Mouse (Mus musculus) liver, adult 2 months (tissue): ENCODE results near the gene Cobl. TPM values are rescaled to one million over a fixed set of nuclear protein-coding genes. Genes with fewer than 3 reads are reported as not detected.

Experiments used
- DNase-seq: peaks from one replicate; pipeline ENCODE4 v3.0.0-alpha.2; 2011; ENCODE audit warnings: low read depth, low spot score; ENCODE audit errors: extremely low read depth
- H3K27ac ChIP-seq: fragments of 200-500 bp; replicated peaks from 2 replicates; pipeline ENCODE4 v1.5.1; 2012; ENCODE audit warnings: low read depth, mild to moderate bottlenecking, control low read depth, inconsistent platforms, low read length; ENCODE audit not compliant: insufficient read depth
- H3K27me3 ChIP-seq: fragments of 200-500 bp; 2 replicates; pipeline ENCODE4 v1.6.1; 2012; ENCODE audit warnings: mild to moderate bottlenecking, moderate library complexity, low read length, inconsistent platforms; ENCODE audit not compliant: control insufficient read depth, insufficient read depth
- H3K36me3 ChIP-seq: fragments of 200-500 bp; 2 replicates; pipeline ENCODE4 v1.6.1; 2012; ENCODE audit warnings: low read length, inconsistent platforms; ENCODE audit not compliant: control insufficient read depth, insufficient read depth
- H3K4me1 ChIP-seq: fragments of 200-500 bp; 2 replicates; pipeline ENCODE4 v1.6.1; 2011; ENCODE audit warnings: low read length; ENCODE audit not compliant: control insufficient read depth, insufficient read depth
- H3K4me3 ChIP-seq: fragments of 200-500 bp; 2 replicates; pipeline ENCODE4 v1.5.1; 2011; ENCODE audit warnings: low read depth, mild to moderate bottlenecking, control low read depth, low read length, moderate library complexity; ENCODE audit not compliant: insufficient read depth
- H3K79me2 ChIP-seq: fragments of 200-500 bp; 2 replicates; pipeline ENCODE4 v1.6.1; 2012; ENCODE audit warnings: inconsistent platforms, mild to moderate bottlenecking, low read length, moderate library complexity; ENCODE audit not compliant: control insufficient read depth, insufficient read depth
- H3K9ac ChIP-seq: fragments of 200-500 bp; 2 replicates; pipeline ENCODE4 v1.6.1; 2012; ENCODE audit warnings: low read depth, mild to moderate bottlenecking, control low read depth, inconsistent platforms, low read length
- CTCF ChIP-seq: fragments of 200-500 bp; IDR thresholded peaks from 2 replicates; pipeline ENCODE4 v1.5.1; 2011; ENCODE audit warnings: low read depth, low read length, control low read depth
- POLR2A ChIP-seq: fragments of 200-500 bp; IDR thresholded peaks from 2 replicates; pipeline ENCODE4 v1.6.1; 2011; ENCODE audit warnings: low read length, control low read depth; ENCODE audit not compliant: insufficient read depth; ENCODE audit errors: extremely low read depth
- WGBS: fragments of 180-500 bp; shearing (Covaris S2); methylation state at CpG from one replicate; pipeline ENCODE4 v1.1.7; 2018; 5-methylcytosine and 5-hydroxymethylcytosine counted together
- polyA plus RNA-seq: library from polyadenylated mRNA; depleted of rRNA; stranded (reverse); fragments of >200 nt; gene quantifications from 2 replicates; pipeline ENCODE4 v1.2.3, GENCODE M21; 2012
- total RNA-seq: library from RNA; depleted of rRNA; stranded (reverse); fragments of >200 nt; gene quantifications from 2 replicates; pipeline ENCODE4 v1.2.3, GENCODE M21; 2014

Cobl gene
- total and polyA plus RNA-seq, 2 experiments = 4.2 to 5.7 TPM

DNA sequence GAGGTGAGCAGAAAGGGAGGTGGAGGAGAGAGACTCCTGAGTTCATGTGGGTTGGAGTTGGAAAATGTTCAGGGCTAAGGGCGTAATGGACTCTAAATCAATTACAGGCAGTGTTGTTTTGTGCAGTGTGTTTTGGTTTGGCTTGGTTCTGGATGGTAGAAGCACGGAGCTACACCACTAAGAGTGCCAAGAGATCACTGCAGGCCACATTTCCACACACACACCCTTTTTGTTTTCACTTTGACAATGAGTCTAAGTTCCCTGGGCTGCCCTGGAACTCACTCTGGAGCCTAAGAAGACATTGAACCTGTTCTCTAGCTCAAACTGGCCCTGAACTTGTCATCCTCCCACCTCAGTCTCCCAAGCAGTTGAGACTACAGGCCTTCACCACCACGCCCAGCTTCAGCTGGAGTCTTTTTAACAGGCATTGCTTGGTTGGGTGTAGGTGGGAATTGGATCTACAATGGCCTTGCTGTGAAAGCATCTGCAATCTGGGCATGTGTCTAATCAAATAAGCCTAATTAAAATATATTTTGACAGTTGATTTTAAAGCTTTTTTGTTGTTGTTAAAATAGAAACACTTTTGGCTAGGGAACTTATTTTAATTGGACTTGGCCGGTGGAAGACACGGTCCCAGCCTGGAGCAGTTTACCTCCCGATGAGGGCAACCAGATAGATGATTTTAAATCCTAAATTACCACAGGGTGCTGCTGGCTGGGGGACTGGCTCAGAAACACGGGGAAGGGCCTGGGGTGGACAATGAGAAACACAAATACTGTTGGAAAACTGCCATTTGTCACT, 4.8 kb downstream of the Cobl start:
- Histone ChIP-seq H3K4me1 (peaks cover 4% of the 10 kb centered on the region), H3K36me3 (no peaks in the 10 kb centered on the region), H3K27ac (peak overlapping the region; percentile 40), H3K4me3 (no peak overlapping the region), H3K27me3 (no peaks in the 10 kb centered on the region), H3K9ac (no peak overlapping the region), H3K79me2 (peaks cover 14% of the 10 kb centered on the region; the same call in 1 of the 2 replicates)
- 55% methylated on average over 7 of the region's 7 CpGs for WGBS
- peak; percentile 80 for DNase-seq
- TF ChIP-seq POLR2A (no peak), CTCF (no peak)

DNA sequence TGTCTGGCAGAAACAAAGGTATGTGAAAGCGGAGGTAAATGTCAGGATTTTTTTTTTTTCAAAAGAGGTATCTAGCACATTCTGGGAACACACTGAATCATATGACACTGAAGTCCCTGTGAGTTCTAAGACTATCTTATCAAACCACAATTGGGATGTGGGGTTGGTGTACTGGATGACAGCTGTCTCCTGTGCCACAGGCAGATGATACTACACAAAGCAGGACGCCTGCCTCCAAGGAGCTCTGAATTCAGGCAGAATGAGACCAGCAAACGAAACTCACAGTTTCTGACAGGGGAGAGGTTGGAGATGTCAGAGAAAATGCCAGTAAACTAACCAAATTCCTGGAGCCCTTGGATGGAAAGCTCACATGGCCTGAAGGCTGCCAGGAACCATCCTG, 5.9 kb downstream of the Cobl start:
- 64% methylated on average over 3 of the region's 3 CpGs for WGBS

DNA sequence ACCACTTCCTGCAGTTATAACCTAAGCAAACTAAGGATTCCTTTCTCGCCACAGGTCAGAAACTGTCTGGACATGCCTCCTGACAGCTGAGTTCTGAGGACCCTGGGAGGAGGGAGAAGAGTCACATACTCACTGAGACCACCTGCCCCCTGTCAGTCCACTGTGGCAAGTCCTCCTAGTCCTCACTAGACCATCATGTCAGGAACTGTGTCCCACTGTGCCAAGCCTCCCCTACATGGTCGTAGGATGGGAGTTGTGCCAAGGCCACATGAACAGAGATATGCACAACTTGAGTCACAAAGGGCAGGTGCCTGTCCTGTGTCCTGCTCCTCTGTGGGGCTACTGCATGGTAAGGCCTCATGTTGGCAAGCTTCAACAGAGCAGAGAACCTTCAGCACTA, 6.4 kb downstream of the Cobl start:
- no peak for DNase-seq
- Histone ChIP-seq H3K9ac (no peak overlapping the region), H3K4me1 (peaks cover 4% of the 10 kb centered on the region), H3K36me3 (no peaks in the 10 kb centered on the region), H3K79me2 (peaks cover 14% of the 10 kb centered on the region; the same call in 1 of the 2 replicates), H3K4me3 (no peak overlapping the region), H3K27me3 (no peaks in the 10 kb centered on the region), H3K27ac (no peak overlapping the region)
- 61% methylated on average over 2 of the region's 2 CpGs for WGBS
- TF ChIP-seq POLR2A (no peak), CTCF (no peak)

More for the DNA sequence above, 5.9 kb downstream of the Cobl start:
- H3K79me2 ChIP-seq = peaks cover 14% of the 10 kb centered on the region; the same call in 1 of the 2 replicates
- no peak for DNase-seq
- peaks cover 4% of the 10 kb centered on the region for H3K4me1 ChIP-seq
- no peak overlapping the region for H3K4me3 ChIP-seq
- H3K36me3 ChIP-seq = no peaks in the 10 kb centered on the region
- no peak for TF ChIP-seq CTCF
- TF ChIP-seq POLR2A = no peak
- H3K9ac ChIP-seq = no peak overlapping the region
- H3K27ac ChIP-seq = no peak overlapping the region
- no peaks in the 10 kb centered on the region for H3K27me3 ChIP-seq

DNA sequence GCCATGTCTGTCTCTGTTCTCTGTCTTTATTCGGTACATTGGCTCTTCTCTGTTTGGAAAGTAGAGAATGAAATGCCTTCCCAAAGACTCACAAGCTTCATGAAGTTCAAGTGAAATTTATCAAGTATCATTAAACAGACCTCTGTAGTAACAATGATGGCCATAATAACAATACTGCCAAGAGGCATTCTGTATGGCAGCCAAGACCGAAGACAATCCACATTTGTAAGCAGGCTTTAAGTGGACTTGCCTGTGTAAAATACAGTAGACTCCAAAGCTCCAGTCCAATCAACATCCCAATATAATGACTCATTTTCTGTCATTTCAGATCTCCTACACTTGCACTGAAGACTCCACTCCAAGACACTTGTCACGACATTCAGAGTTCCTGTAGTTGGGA, 16.7 kb downstream of the Cobl start:
- WGBS = 90% methylated on average over 3 of the region's 3 CpGs
- Histone ChIP-seq H3K79me2 (peaks cover 24% of the 10 kb centered on the region; the same call in 1 of the 2 replicates), H3K27ac (no peak overlapping the region), H3K4me3 (no peak overlapping the region), H3K4me1 (peaks cover 5% of the 10 kb centered on the region), H3K36me3 (no peaks in the 10 kb centered on the region), H3K9ac (no peak overlapping the region), H3K27me3 (no peaks in the 10 kb centered on the region)
- TF ChIP-seq CTCF (no peak), POLR2A (no peak)
- DNase-seq = no peak

DNA sequence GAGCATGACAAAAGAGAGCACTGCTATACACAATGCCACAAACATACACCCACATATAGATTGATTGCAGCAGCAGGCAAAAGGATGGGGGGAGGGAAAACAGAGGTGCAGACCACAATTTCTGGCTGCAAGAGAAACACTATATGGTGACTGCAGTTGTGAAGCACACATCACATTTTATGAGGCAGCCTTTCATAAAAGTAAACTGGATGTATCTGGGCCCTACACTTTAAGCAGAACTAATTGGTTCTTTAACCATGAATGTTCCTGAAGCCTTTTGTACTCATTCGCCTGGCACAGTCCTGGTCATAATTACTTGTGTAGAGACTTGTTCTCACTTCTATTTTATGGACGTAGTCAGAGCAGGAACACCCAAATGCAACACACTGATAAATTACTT, 19.5 kb downstream of the Cobl start:
- Histone ChIP-seq H3K79me2 (peaks cover 17% of the 10 kb centered on the region; the same call in 1 of the 2 replicates), H3K36me3 (no peaks in the 10 kb centered on the region), H3K9ac (no peak overlapping the region), H3K27me3 (no peaks in the 10 kb centered on the region), H3K4me3 (no peak overlapping the region), H3K27ac (no peak overlapping the region), H3K4me1 (no peaks in the 10 kb centered on the region; the same call in 1 of the 2 replicates)
- TF ChIP-seq POLR2A (no peak), CTCF (no peak)
- DNase-seq = no peak
- WGBS = 89% methylated on average over 2 of the region's 2 CpGs

DNA sequence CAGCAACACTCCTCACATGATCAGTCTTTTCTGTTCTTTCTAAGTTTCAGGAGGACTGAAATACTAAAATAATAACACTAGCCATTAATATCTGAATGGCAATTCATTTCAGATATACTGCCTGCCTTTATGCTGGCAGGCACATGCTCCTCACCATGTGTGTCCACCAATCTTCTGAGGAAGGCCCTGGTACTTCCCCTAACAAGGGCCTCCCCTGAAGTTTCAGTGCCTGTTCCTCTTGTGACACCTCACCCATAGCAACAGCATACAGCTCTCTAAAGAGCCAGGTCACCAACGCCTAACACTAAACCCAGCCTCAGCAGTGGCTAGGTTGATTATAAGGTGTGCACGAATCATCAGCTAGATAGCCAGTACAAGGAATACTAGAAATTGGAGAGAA, 20.5 kb downstream of the Cobl start:
- H3K27me3 ChIP-seq = no peaks in the 10 kb centered on the region
- H3K79me2 ChIP-seq = peaks cover 13% of the 10 kb centered on the region; the same call in 1 of the 2 replicates
- no peak overlapping the region for H3K4me3 ChIP-seq
- no peaks in the 10 kb centered on the region; the same call in 1 of the 2 replicates for H3K4me1 ChIP-seq
- H3K36me3 ChIP-seq = no peaks in the 10 kb centered on the region
- H3K9ac ChIP-seq = no peak overlapping the region
- 85% methylated on average over 2 of the region's 2 CpGs for WGBS
- no peak overlapping the region for H3K27ac ChIP-seq
- DNase-seq = no peak
- no peak for TF ChIP-seq POLR2A
